Mouse (Mus musculus) G1E (cell line): ENCODE measurements around the gene Cdc16. TPM values are rescaled to one million over a fixed set of nuclear protein-coding genes. Genes with fewer than 3 reads are reported as not detected.

Experiments used
- ATAC-seq: 2 replicates; pipeline ENCODE4 v1.8.0; 2016; ENCODE audit warnings: mild to moderate bottlenecking; ENCODE audit not compliant: insufficient number of reproducible peaks, poor library complexity, low FRiP score, severe bottlenecking; ENCODE audit errors: extremely low read depth
- DNase-seq: peaks from one replicate; pipeline ENCODE4 v3.0.0; 2012; ENCODE audit warnings: low spot score
- H3K27me3 ChIP-seq: 2 replicates; pipeline ENCODE4 v1.6.1; 2012; ENCODE audit warnings: mild to moderate bottlenecking, low read length, inconsistent platforms; ENCODE audit not compliant: insufficient read depth
- H3K36me3 ChIP-seq: replicated peaks from 2 replicates; pipeline ENCODE3; 2012; ENCODE audit warnings: mild to moderate bottlenecking, inconsistent platforms
- H3K4me1 ChIP-seq: 2 replicates; pipeline ENCODE4 v1.6.1; 2012; ENCODE audit warnings: low read depth, low read length, inconsistent platforms, mixed read lengths; ENCODE audit not compliant: insufficient read depth
- H3K4me3 ChIP-seq: 2 replicates; pipeline ENCODE4 v1.5.1; 2012; ENCODE audit warnings: low read depth, mild to moderate bottlenecking, inconsistent platforms, low read length, moderate library complexity, mixed read lengths
- H3K9me3 ChIP-seq: replicated peaks from 2 replicates; pipeline ENCODE4 v1.6.1; 2012; ENCODE audit warnings: inconsistent platforms
- CTCF ChIP-seq: IDR thresholded peaks from 2 replicates; pipeline ENCODE4 v1.5.1; 2012; ENCODE audit warnings: low read depth, low read length, inconsistent platforms, mixed read lengths
- GATA1 ChIP-seq: IDR thresholded peaks from 2 replicates; pipeline ENCODE4 v1.6.1; 2012; ENCODE audit warnings: borderline replicate concordance, low read length, inconsistent platforms, mixed read lengths
- GATA2 ChIP-seq: IDR thresholded peaks from 2 replicates; pipeline ENCODE4 v1.6.1; 2012; ENCODE audit warnings: low read depth, low read length, inconsistent platforms, borderline replicate concordance
- POLR2AphosphoS5 ChIP-seq: IDR thresholded peaks from 2 replicates; pipeline ENCODE4 v1.6.1; 2012; ENCODE audit warnings: low read depth, low read length, inconsistent platforms; ENCODE audit not compliant: insufficient replicate concordance
- TAL1 ChIP-seq: conservative IDR thresholded peaks from 2 replicates; pipeline ENCODE4 v1.6.1; 2012; ENCODE audit warnings: low read depth, low read length, inconsistent platforms, mixed read lengths
- polyA plus RNA-seq: library from polyadenylated mRNA; stranded (reverse); fragments of >175 nt; gene quantifications from 2 replicates; pipeline ENCODE4 v1.2.3, GENCODE M21; 2012
- total RNA-seq, 2 experiments: library from RNA; stranded (forward) in 1 of 2; stranded (reverse) in 1 of 2; fragments of 200-1000 nt in 1 of 2; fragments of >200 nt in 1 of 2; fragmentation: Nextera tagmentation in 1 of 2; gene quantifications; 2 replicates each; pipeline ENCODE4 v1.2.3; 2014 to 2017

Cdc16 gene
- total RNA-seq (2014; fragmentation: Nextera tagmentation) = 68.5 and 75.9 TPM in 2 replicates
- total RNA-seq (2017) = 64.5 and 81.1 TPM in 2 replicates
- polyA plus RNA-seq = 19.0 and 25.1 TPM in 2 replicates

- DNase-seq (peak; percentile 69), ATAC-seq (peak; percentile 81)
- TF ChIP-seq GATA1 = no peak
- TF ChIP-seq GATA2 = no peak
- no peak for TF ChIP-seq CTCF
- no peak for TF ChIP-seq POLR2AphosphoS5
- no peak for TF ChIP-seq TAL1
- peaks cover 17% of the 10 kb centered on the region for H3K4me1 ChIP-seq
- peak within 1 kb of the TSS; percentile 91 for H3K4me3 ChIP-seq
- H3K36me3 ChIP-seq = peaks cover 31% of the 10 kb centered on the region
- H3K27me3 ChIP-seq = no peaks in the 10 kb centered on the region
- no peaks in the 10 kb centered on the region for H3K9me3 ChIP-seq
Observed at GRCm38 (mm10) chr8:13756982-13757804, at the start of gene Cdc16. Gene Cdc16, plus strand, starts transcription at chr8:13757676.

- ATAC-seq = no peak
Observed at GRCm38 (mm10) chr8:13708514-13708913, 49.0 kb upstream of the Cdc16 start.

GRCm38 (mm10) chr8:13718980-13719379, 38.5 kb upstream of the Cdc16 start:
- no peak overlapping the region for H3K4me3 ChIP-seq
- no peak for TF ChIP-seq GATA1
- TF ChIP-seq POLR2AphosphoS5 = no peak
- no peak for TF ChIP-seq GATA2
- no peak for TF ChIP-seq CTCF
- no peak for TF ChIP-seq TAL1
- H3K9me3 ChIP-seq = no peaks in the 10 kb centered on the region
- DNase-seq = no peak
- H3K27me3 ChIP-seq = no peaks in the 10 kb centered on the region
- H3K36me3 ChIP-seq = no peaks in the 10 kb centered on the region
- no peaks in the 10 kb centered on the region for H3K4me1 ChIP-seq
- ATAC-seq = no peak

More at GRCm38 (mm10) chr8:13708514-13708913, 49.0 kb upstream of the Cdc16 start:
- Histone ChIP-seq H3K9me3 (no peaks in the 10 kb centered on the region), H3K4me1 (no peaks in the 10 kb centered on the region), H3K4me3 (no peak overlapping the region), H3K36me3 (no peaks in the 10 kb centered on the region), H3K27me3 (peaks cover 5% of the 10 kb centered on the region)
- no peak for TF ChIP-seq GATA1
- no peak for TF ChIP-seq GATA2
- TF ChIP-seq POLR2AphosphoS5 = no peak
- TF ChIP-seq CTCF = no peak
- TF ChIP-seq TAL1 = no peak
- DNase-seq = no peak

- no peak for ATAC-seq
- H3K9me3 ChIP-seq = no peaks in the 10 kb centered on the region
- peaks cover 4% of the 10 kb centered on the region; the same call in 1 of the 2 replicates for H3K27me3 ChIP-seq
- no peaks in the 10 kb centered on the region for H3K4me1 ChIP-seq
- no peak for DNase-seq
- no peak overlapping the region for H3K4me3 ChIP-seq
- peak; percentile 29; the same call in 1 of the 2 replicates for TF ChIP-seq CTCF
- TF ChIP-seq GATA1 = no peak
- H3K36me3 ChIP-seq = no peaks in the 10 kb centered on the region
Observed at GRCm38 (mm10) chr8:13725722-13726121, 31.8 kb upstream of the Cdc16 start.

- DNase-seq = no peak
- no peaks in the 10 kb centered on the region for H3K4me1 ChIP-seq
- H3K4me3 ChIP-seq = no peak overlapping the region
- no peak for TF ChIP-seq POLR2AphosphoS5
- no peak for TF ChIP-seq GATA1
- no peaks in the 10 kb centered on the region for H3K9me3 ChIP-seq
- no peaks in the 10 kb centered on the region for H3K36me3 ChIP-seq
- peaks cover 4% of the 10 kb centered on the region; the same call in 1 of the 2 replicates for H3K27me3 ChIP-seq
- ATAC-seq = no peak
Observed at GRCm38 (mm10) chr8:13727469-13728094, 29.9 kb upstream of the Cdc16 start.

- no peak overlapping the region for H3K4me3 ChIP-seq
- ATAC-seq (no peak), DNase-seq (no peak)
Observed at GRCm38 (mm10) chr8:13740323-13740770, 17.1 kb upstream of the Cdc16 start.

More at GRCm38 (mm10) chr8:13740323-13740770, 17.1 kb upstream of the Cdc16 start:
- H3K36me3 ChIP-seq = no peaks in the 10 kb centered on the region
- peaks cover 32% of the 10 kb centered on the region for H3K27me3 ChIP-seq
- TF ChIP-seq GATA2 = no peak
- H3K4me1 ChIP-seq = no peaks in the 10 kb centered on the region
- H3K9me3 ChIP-seq = no peaks in the 10 kb centered on the region
